Mouse (Mus musculus) left cerebral cortex, postnatal 36 days (tissue): ENCODE data around the gene Matn4. TPM values are rescaled to one million over a fixed set of nuclear protein-coding genes. Genes with fewer than 3 reads are reported as not detected.
A peak's percentile ranks its signal among the peaks of the same experiment; 100 is the strongest.

Source experiments
- DNase-seq, 2 experiments: peaks; one replicate each; pipeline ENCODE4 v3.0.0; 2021 to 2022; ENCODE audit warnings: low spot score in 2 of 2, mixed read lengths in 1 of 2
- intact Hi-C: fragments of 180-260 bp; cut with DNase I; formaldehyde crosslinking; loops from one replicate; pipeline ENCODE4 v1.15.1; 2025
- total RNA-seq, 2 experiments: library from RNA; stranded (reverse); gene quantifications; 2 replicates each; pipeline ENCODE4 v1.2.3; 2021

Gene Matn4
- total RNA-seq = 10 to 100 TPM; 11.4 to 13.0 TPM

DNA sequence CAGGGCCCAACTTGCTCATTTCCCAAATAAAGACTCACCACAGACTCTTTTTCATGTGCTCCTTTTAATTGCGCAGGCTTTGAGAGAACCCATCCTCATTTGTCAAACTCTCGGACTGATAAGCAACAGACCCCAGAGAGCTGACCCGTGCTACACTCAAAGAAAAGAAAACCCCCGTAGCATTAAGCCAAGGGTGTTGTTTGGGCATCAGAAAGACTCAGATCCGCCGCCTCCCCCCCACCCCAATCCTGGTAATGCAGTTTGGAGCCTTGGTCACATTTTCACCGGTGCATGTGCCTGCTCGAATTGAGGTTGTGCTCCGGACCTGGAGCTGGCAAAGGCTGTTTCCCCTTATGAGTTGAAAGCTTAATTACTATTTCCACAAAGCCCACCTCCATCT, at the start of gene Matn4:
Gene Matn4, minus strand, starts transcription at position 101 of the 400 bp plus-strand sequence.
- no peak for DNase-seq
- intact Hi-C loops = no loop called here

DNA sequence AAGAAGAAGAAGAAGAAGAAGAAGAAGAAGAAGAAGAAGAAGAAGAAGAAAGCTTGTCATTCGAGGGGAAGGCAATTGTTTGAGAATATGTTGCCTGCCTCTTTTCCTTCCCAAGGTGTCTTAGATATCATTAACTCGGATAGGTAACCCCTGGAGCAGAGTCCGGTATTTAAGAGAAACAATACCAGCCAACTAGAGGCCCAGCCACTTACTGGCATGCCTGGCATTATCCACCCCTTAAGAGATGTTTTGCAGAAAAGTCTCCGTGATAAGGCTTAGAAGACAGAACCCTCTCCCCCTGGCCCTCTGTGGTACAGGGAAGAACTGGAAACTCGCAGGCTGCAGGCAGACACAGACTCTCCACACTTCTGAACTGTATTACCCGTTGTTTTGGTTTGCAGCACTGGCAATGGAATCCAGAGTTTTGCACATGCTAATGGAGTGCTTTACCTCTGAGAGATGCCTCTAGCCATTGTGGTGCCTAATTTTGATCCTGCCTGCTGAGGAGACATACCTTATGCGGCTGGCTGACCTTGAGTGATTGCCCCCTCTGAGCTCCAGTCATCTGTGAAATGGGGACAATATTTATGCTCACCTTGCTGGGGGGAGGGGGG, 49.0 kb upstream of the Matn4 start:
- DNase-seq = no peak
- intact Hi-C loops = no loop called here

DNA sequence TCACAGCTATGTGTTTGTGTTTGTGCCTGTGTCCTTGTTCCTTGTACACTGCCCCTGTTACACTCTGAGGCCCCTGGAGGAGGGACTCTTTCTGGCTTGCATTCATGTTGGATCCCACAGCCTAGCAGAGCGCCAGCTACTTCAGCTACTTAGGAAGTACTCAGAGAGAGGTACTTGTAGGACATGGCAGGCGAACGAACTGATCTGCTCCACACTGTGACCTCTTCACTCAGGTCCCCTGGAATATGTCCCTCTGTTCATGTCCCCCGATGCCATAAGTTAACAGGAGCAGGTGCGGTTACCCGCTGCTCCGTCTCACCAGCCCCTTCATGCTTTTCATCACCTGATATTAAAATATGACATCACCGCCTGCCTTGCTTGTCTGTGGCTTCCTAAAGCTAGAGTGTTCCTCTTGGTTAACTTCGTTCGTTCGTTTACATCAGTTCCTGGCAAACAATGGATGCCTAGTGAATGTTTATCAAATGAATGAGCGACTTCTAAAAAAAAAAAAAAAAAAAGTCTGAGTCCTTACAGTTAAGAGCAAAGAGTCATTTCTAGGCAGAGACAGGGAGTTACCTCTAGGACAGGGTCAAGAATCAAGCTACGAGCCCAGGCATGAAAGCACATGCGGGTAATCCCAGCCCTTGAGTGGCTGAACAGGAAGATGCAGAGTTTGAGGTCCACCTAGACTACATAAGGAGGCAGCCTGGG, 48.2 kb upstream of the Matn4 start:
- no peak for DNase-seq
- intact Hi-C loops = no loop called here

DNA sequence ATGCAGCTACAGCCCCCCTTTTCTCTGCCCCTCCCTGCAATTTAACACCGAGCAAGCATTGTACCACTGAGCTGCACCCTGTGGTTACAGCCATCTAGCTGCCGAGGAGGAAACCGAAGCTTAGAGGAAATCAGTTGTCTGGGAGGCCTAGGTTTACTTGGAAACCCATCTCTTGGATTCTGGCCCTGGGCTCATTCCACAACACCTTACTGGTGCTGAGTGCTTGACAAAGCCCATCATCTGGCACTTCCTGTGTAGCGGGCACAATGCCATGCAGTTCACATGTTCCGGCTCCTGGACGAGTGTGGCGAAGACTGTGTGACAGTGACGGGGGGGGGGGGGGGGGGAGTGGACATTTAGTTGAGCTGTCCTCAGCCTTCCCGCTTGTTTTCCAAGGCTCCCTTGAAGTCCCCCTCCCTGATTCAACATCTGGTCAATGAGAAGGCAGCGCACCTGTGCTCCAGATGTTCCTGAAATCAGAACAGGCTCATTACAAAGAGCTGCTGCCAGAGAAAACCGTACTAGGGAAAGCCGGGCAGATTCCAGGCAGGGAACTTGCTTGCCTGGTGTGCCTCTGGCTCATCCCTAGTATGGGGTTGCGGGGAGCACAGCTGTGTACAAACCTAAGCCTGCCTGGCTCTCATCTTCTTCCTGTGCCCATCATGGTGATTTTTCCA, 47.2 kb upstream of the Matn4 start:
- DNase-seq = no peak
- intact Hi-C loops = no loop called here

DNA sequence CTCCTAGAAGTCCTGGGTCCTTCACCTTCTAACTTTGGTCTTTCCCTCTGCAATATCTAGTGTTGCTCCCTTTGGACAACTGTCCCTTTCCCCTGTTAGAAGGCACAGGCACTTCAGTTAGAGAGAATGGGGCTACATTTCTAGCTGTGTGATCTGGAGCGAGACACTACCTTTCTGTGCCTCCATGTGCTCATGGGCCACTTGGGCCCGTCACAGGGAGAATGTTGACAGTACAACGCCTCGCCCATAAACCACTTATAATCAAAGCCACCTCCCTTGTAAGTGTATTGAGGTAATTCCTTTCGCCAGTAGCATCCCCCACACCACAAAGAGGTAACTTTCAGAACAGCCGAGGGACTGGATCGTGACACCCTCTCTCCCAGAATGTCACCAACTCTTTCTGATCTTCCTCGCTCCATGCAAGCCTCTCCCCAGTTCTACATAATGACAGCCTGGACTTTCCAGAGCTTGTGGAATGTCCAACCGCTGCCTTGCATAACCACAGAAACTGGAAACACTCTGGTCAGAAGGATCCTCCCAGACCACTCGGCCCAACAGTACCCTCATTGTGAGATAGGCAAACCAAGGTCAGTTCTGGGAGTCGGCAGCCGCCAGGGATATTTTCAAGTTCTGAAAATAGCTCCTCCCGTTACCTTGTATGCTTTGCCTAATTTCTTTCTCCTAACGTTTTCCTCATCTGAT, 44.5 kb upstream of the Matn4 start:
- intact Hi-C loops = no loop called here

DNA sequence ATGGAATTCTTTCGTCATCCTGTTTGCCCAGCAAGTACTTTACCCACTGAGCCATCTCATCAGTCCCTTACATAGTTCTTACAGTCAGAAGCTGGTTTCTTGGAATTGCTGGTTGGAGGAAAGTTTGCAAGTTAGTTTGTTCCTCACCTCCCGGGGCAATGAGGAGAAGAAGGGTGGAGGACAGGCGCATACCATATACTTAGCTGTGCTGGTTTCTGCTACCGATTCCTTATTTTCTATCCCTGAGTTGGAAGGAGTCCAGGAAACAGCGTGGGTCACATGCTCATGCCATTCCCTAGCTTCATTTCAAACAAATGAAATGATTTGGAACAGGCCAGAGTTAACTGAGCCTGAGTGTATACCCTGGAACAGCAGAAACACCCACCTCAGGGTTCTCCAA, 44.0 kb upstream of the Matn4 start:
- DNase-seq = no peak
- intact Hi-C loops = no loop called here

More for the DNA sequence above, 44.5 kb upstream of the Matn4 start:
- no peak for DNase-seq

DNA sequence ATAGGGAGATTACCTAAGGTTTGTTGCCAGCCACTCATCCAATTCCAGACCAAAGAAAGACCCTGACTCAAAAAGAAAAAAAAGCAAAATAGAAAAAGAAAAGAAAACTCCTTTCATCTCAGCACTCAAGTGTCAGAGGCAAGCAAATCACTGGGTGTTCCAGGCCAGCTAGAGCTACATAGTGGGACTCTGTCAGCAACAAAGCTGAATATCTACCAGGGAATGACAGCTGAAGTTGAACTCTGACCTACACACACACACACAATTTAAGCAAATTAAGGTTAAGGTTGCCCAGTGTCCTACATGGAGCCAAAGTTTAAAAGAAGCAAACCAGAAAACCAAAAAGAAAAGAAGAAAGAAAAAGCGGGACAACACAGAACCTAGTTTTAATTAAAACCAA, 43.2 kb upstream of the Matn4 start:
- no peak for DNase-seq
- intact Hi-C loops = no loop called here

DNA sequence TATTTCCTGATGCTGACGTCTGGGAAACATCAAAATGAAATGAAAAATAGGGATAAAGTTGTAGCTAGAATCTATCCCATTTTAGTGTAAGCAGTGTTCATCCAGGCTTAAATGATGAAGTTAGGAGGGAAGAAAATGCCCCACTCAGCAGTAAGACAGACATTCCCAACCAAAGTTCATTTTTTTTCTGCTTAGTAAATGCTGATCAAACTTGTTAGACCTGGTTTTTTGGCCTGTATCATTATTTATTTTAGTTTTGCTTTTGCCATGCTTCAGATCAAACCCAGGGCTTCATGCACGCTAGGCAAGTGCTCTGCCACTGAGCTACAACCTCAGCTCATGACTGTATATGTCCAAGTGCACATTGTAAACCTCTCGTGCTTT, 41.1 kb upstream of the Matn4 start:
- intact Hi-C loops = no loop called here

DNA sequence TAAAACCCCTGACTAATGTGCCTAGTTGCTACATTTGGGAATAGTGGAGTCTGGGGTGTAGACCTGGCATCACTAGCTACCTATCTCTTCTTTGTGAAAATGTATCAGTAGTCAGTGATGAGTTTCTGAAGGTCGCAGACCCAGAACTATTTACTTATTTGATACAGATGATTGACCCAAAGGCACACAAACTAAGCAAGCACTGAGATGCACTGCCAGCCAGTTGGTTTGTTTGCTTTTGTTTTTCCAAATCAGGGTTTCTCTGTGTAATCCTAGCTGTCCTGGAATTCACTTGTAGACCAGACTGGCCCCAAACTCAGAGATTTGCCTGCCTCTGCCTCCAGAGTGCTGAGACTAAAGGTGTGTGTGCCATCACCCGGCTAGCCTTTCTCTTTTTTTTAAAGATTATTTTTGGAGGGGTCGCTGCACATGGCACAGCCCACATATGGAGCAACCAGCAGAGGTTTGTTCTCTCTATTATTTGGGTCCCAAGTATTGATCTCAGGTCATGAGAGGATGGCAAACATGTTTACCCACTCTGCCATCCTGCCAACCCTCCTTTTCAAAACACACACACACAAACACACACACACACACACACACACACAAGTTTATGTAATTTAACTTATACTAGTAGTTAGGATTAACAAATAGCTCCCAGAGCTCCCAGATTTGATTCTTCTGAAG, 40.6 kb upstream of the Matn4 start:
- intact Hi-C loops = no loop called here
- DNase-seq = no peak

More for the DNA sequence above, 41.1 kb upstream of the Matn4 start:
- DNase-seq = no peak

DNA sequence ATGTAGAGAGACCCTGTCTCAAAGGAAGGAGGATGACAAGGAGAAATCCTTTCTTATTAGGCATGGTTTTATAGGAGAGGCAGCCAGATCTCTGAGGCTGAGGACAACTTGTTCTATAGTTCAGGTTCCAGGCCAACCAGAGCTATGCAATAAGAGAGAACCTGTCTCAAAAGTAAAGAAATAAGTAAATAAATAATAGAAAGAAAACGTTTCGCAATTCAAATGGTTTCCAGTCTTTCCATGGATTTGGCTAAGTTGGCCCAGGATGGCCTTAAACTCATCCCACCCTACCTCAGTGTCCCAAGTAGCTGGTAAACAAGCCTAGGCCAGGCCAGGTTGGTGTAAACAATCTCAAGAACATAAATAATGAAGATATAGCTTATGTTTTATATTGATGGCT, 39.7 kb upstream of the Matn4 start:
- DNase-seq = no peak

DNA sequence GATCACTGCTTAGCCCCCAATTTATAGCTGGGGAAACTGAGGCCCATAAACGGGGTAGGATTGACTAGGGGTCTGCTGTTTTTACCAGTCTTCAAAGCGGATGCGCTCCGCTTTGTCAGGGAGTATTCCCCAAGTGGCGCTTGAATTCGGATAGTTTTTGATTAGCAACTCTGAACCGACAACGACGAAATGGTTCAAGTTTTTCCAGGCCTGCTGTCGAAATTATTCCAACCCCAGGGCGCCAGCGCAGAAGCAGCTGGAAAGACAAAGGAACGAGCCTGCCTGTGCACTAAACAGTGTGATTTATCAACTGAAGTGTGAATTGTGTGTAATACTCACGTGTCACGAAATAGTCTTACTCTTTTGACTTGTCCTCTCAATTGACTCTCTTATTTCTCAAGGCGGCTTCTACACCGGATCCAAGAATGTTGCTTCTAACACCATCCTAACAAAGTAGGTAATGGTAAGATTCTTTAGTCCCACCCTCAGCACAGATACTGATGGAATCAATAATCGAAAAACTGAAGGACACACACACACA, 38.6 kb upstream of the Matn4 start, which contains the start of gene Sdc4:
Gene Sdc4, minus strand, starts transcription at position 428 of the 541 bp plus-strand sequence.
- intact Hi-C loops = no loop called here
- DNase-seq = no peak

More for the DNA sequence above, 39.7 kb upstream of the Matn4 start:
- intact Hi-C loops = no loop called here

DNA sequence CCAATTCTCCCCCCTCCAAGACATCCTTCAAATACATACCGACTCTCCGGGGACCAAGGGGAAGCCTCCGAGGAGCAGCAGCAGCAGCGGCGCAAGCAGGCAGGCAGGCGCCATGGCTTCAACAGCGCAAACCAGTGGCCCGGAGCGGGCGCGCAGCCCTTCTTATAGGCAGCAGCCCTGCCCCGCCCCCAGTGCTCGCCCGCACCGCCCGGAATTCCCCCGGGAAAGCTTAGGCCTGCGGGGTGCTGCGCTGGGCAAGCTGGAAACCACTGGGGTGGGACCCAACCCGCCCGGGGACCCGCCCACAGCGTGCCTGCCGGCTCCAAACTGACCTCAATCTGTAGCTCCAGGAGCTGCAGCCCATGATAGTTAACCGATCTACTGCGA, 38.1 kb upstream of the Matn4 start:
- intact Hi-C loops = no loop called here
- peak; percentile 65 to 73 for DNase-seq

DNA sequence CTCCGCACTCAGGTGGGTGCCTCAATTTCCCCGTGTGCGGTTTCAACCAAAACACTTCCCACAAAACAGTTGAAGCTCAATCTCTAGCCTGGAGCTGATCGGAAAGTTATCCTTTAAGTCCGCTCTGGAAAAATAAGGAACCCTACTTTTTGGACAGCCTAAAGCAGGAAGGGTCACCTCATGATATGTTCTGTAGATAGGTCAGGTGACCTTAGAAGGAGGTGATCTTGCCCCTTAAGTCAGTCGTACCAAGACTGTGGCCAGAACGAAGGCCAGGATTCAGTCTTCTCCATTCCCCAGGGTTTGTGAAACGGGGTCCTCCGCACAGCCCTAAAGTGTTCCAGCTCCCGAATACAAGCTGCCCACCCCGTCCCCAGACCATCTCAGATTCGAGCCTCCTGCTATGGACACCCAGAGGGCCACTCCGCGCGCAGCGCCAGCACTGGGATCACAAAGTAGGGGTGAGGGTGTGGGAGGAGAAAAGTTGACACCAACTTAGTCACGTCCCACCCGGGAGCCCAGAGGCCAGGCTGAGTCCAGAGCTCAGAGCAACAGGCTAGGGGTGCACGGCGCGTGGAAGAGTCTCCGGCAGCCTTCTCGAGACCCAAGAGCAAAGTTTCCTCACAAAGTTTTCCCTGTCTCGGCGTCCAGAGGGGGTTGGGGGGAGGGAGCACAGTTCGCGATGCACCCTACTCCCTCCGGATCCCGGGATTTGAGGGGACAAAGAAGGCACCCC, 37.5 kb upstream of the Matn4 start:
- intact Hi-C loops = no loop called here
- no peak for DNase-seq

DNA sequence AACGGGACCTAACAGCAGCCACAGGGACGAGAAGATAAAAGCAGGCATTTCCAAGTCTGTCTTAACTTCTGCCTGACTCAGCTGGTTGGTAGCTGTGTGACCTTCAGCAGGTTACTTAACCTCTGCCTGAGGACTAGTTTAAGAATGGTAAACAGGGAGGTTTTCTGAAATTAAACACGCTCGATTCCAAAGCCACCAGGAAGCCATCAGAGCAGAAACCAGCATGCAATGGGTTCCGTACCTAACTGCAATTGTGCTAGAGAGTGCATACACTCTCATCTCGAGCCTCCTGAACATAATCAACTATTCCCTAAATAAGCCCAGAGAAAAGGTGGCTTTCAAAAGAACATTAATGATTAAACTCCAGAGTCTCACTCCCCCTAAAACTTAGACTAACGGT, 36.8 kb upstream of the Matn4 start:
- intact Hi-C loops = no loop called here
- no peak for DNase-seq

DNA sequence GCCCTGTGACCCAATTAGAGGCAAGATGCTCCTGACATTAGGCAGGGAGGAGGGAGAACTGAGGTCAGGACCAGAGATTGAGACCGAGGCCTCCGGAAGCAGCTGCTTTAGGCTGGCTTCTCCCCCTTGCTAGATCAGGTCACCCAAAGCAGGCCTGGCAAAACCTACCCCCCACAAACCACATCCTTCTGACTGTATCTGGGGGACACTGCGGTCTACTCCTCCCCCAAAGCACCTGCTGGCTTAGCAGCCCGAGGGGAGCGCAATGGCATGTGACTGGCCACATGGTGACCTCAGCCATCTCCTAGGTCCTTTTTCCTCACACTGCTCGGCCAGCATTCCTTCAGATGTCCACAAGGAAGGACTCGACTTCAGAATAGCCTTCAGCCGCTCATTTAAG, 36.2 kb upstream of the Matn4 start:
- DNase-seq = no peak
- intact Hi-C loops = no loop called here

DNA sequence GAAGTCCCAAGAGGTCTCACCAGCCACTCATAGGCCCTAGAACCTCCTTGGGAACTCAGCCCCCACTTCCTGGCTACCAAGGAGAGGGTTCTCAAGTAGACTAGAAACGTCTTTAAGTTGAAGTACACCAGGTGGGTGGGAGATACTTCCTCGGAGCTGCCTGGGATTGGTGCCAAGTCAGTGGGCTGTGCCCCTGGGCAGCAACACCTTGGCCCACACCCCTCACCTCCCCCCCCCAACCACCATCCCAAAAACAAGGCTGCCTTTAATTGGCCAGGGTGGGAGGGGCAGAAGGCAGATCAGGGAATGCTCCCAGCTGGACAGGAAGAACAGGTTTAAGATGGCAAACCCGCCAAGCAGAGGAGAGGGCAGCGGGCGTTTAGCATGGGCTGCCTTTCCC, 35.4 kb upstream of the Matn4 start:
- intact Hi-C loops = no loop called here
- no peak for DNase-seq

DNA sequence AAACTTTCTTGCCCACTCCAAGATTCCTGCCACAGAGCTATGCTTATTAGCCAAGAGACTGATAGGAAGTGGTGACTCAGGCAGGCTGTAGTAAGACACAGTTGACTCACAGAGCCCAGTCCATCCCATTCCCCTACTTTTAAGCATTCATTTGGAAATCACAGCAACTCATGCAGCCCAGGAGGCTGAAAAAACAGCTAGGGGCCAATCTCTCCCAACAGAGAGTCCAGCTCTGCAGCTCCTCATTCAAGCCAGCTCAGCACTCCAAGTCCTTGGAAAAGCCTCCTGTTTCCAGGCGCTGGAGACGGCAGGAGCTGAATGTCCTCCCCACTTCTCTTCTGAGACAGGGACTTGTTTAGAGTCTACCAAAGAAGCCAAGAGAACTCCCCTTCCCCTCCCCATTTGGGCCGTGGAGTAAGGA, 34.1 kb upstream of the Matn4 start:
- DNase-seq = peak; percentile 33 to 36
- intact Hi-C loops = no loop called here

DNA sequence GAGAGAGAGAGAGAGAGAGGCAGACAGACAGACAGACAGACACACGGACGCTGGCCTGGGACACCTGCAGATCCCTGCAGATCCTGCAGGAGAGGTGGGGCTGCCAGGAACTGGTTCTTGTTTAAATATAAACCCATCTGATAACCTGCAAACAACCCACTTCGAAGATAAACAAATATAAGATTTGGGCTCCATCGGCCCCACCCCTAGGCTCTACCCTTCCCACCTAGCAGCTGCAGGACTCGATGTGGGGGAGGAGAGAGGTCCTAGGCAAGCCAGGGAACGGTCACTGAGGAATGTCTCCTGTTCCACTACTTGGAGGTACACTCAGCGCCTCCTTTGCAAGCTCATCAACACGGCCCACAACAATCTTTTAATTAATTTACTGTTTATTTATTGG, 33.3 kb upstream of the Matn4 start:
- intact Hi-C loops = no loop called here

DNA sequence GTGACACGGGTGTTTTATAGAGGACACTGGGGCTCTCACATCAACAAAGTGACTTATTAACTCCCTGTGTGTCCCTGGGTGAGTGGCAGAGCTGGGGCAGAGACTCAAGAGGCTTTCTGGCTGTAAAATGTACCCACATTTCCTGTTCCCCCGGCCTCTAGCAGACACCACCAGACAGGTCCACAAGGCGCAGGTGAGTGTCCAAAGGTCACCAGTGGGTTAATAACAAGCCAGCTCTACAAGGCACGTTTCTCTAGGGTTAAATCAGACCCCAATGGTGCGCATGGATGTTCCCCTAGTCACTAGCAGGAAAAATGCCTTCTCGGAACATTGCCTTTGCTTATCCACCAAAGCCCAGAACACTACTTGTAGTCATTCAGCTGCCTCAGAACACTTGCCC, 32.8 kb upstream of the Matn4 start:
- intact Hi-C loops = no loop called here
- DNase-seq = no peak

More for the DNA sequence above, 33.3 kb upstream of the Matn4 start:
- DNase-seq = no peak
